Mouse (Mus musculus) heart, embryonic 12.5 days (tissue): ENCODE measurements around the gene Fam171a2. TPM values are rescaled to one million over a fixed set of nuclear protein-coding genes. Genes with fewer than 3 reads are reported as not detected.

Experiments used
- microRNA-seq: library from miRNA; unstranded; fragments of <30 nt; microRNA quantifications from one replicate; pipeline ENCODE4, GENCODE M21; 2017
- polyA plus RNA-seq: library from polyadenylated mRNA; unstranded; fragments of >200 nt; fragmentation: Nextera tagmentation; extraction: Ambion mirVana; gene quantifications from 2 replicates; pipeline ENCODE4 v1.2.1, GENCODE M21; 2016

The Fam171a2 gene
- polyA plus RNA-seq, 1 experiment from 2014 or later = 4.5 TPM

Small RNA genes within 50 kb of the gene (microRNA-seq; reads per million reads assigned to microRNA genes)
- gene Mir6930 = not detected

Other genes starting within 250 kb of the Fam171a2 start
- gene Hdac5, start 217.5 kb downstream of the Fam171a2 start, polyA plus RNA-seq = 92.2 and 95.9 TPM in 2 replicates
- 14.0 and 14.3 TPM in 2 replicates for gene BC030867, start 198.8 kb downstream of the Fam171a2 start, polyA plus RNA-seq
- 0.06 and 0.13 TPM in 2 replicates for gene Asb16, start 178.9 kb downstream of the Fam171a2 start, polyA plus RNA-seq
- 35.7 and 38.9 TPM in 2 replicates for gene Tmub2, start 162.8 kb downstream of the Fam171a2 start, polyA plus RNA-seq
- 10.9 and 11.8 TPM in 2 replicates for gene Atxn7l3, start 151.1 kb downstream of the Fam171a2 start, polyA plus RNA-seq
- gene Ubtf, start 127.9 kb downstream of the Fam171a2 start, polyA plus RNA-seq = 65.4 and 68.6 TPM in 2 replicates
- gene Slc4a1, start 81.5 kb downstream of the Fam171a2 start, polyA plus RNA-seq = 114 and 116 TPM in 2 replicates
- gene Rundc3a, start 54.3 kb downstream of the Fam171a2 start, polyA plus RNA-seq = 1.7 and 1.8 TPM in 2 replicates
- 253 and 260 TPM in 2 replicates for gene Slc25a39, start 39.7 kb downstream of the Fam171a2 start, polyA plus RNA-seq
- gene Grn, start 17.4 kb downstream of the Fam171a2 start, polyA plus RNA-seq = 189 and 191 TPM in 2 replicates
- 16.5 and 22.5 TPM in 2 replicates for gene Itga2b, start 22.4 kb upstream of the Fam171a2 start, polyA plus RNA-seq
- gene Gpatch8, start 108.7 kb upstream of the Fam171a2 start, polyA plus RNA-seq = 38.9 and 42.7 TPM in 2 replicates
- gene Gm11627, start 131.8 kb upstream of the Fam171a2 start, polyA plus RNA-seq = 10.9 and 11.6 TPM in 2 replicates
- 32.0 and 33.8 TPM in 2 replicates for gene Fzd2, start 156.7 kb upstream of the Fam171a2 start, polyA plus RNA-seq
- gene Meioc, start 216.0 kb upstream of the Fam171a2 start, polyA plus RNA-seq = 1.6 and 2.0 TPM in 2 replicates